Mouse (Mus musculus): ENCODE measurements around the gene Cep78. TPM values are rescaled to one million over a fixed set of nuclear protein-coding genes. Genes with fewer than 3 reads are reported as not detected.
A peak's percentile ranks its signal among the peaks of the same experiment; 100 is the strongest.

Cep78 gene
- polyA plus RNA-seq, 1 experiment from 2014 or later = 14.4 TPM

DNA sequence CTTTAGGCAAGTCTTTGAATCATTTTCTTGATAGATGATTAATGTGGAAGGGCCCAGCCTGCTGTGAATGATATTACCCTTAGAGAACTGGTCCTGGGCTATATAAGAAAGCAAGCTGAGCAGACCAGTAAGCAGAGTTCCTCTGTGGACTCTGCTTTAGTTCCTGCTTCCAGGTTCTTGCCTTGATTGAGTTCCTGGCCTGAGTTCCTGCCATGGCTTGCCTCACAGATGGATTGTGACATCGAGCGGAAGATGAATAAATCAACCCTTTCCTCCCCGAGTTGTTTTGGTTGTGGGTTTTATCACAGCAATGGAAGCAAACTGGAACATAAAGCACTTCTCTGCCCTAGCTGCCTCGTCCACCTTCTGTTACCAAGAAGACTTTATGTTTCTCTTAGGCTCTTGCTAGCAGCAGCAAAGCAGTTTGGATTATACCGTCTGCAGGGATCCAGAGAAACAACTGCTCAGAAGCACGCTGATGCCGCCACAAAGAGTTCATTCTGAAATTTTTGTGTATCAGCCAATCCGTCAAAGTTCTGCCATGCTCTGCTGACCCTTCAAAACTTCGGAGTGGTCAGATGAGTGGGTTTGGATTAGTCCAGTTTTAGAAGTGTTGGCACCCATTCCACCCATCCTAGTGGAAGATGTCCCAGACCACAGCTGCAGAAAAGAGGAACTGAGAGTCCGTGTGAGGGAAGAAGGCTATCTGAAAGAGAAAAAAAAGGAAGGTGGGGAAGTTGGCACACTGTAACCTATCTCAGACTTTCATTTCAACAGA, 30.6 kb upstream of the Cep78 start:
- no peak for ATAC-seq
- 67% methylated on average over 10 of the region's 10 CpGs for WGBS
- Histone ChIP-seq H3K36me3 (ENCODE audit: control insufficient read depth, insufficient read depth, low read length) (no peaks in the 10 kb centered on the region), H3K4me1 (ENCODE audit: control insufficient read depth, insufficient read depth, low read length) (no peaks in the 10 kb centered on the region), H3K4me3 (ENCODE audit: low read length) (no peak overlapping the region), H3K27me3 (replicated peaks; ENCODE audit: control insufficient read depth, insufficient read depth, low read length) (no peaks in the 10 kb centered on the region), H3K4me2 (ENCODE audit: low read depth, low read length) (no peak overlapping the region), H3K9ac (ENCODE audit: low read depth, low read length) (no peak overlapping the region), H3K27ac (ENCODE audit: low read length) (no peak overlapping the region), H3K9me3 (ENCODE audit: control insufficient read depth, low read length) (no peaks in the 10 kb centered on the region; the same call in 1 of the 2 replicates)

DNA sequence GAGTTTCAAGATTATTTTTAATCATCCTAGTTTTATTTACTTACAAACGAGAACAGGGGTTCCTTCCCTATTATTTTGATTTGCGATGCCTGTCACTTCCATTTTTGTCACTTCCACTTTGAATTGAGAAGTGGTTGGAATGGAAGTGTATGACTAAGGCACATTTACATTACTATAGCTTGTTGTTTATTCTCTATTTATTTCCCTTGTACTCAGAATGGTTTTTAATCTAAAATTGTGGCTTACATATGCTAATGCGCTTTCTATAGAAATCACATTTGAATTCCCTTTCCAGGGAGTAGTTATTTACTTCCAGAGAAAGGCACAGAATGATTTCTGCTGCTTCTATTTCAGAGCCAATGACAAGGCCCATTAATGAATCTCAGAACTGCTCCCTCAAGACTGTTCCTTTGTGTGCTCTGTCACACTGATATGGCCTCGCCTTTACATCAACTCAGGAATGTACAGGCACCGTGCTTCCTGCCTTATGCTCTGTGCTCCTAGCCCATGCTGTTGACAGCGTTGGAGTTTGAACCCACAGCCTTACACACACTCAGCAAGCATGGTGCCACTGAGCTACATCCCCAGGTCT, 25.1 kb upstream of the Cep78 start:
- H3K9ac ChIP-seq (ENCODE audit: low read depth, low read length) = no peak overlapping the region
- WGBS = 73% methylated on average over 6 of the region's 6 CpGs
- H3K4me1 ChIP-seq (ENCODE audit: control insufficient read depth, insufficient read depth, low read length) = no peaks in the 10 kb centered on the region
- H3K27me3 ChIP-seq (replicated peaks; ENCODE audit: control insufficient read depth, insufficient read depth, low read length) = no peaks in the 10 kb centered on the region
- no peak overlapping the region for H3K27ac ChIP-seq (ENCODE audit: low read length)
- peak; percentile 52; the same call in 1 of the 2 replicates for ATAC-seq
- no peak overlapping the region for H3K4me2 ChIP-seq (ENCODE audit: low read depth, low read length)
- H3K36me3 ChIP-seq (ENCODE audit: control insufficient read depth, insufficient read depth, low read length) = no peaks in the 10 kb centered on the region
- H3K4me3 ChIP-seq (ENCODE audit: low read length) = no peak overlapping the region
- no peaks in the 10 kb centered on the region for H3K9me3 ChIP-seq (ENCODE audit: control insufficient read depth, low read length)

DNA sequence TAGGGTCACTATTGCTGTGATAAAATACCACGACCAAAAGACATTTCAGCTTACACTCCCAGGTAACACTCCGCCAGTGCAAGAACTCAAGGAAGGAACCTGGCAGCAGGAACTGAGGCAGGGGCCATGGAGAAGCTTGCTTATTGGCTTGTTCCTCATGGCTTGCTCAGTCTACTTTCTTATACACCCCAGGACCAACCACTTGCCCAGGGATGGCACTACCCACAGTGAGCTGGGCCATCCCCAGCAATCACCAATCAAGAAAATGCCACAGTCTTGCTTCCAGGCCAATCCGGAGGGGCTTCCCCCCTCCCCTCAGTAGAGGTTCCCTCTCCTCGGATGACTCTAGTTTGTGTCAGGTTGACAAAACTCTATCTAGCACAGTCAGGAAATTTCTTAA, 24.3 kb upstream of the Cep78 start:
- no peaks in the 10 kb centered on the region for H3K9me3 ChIP-seq (ENCODE audit: control insufficient read depth, low read length)
- no peak overlapping the region for H3K4me2 ChIP-seq (ENCODE audit: low read depth, low read length)
- no peaks in the 10 kb centered on the region for H3K27me3 ChIP-seq (replicated peaks; ENCODE audit: control insufficient read depth, insufficient read depth, low read length)
- no peak for ATAC-seq
- no peak overlapping the region for H3K27ac ChIP-seq (ENCODE audit: low read length)
- WGBS = 80% methylated on average over 4 of the region's 4 CpGs
- H3K9ac ChIP-seq (ENCODE audit: low read depth, low read length) = no peak overlapping the region
- H3K4me3 ChIP-seq (ENCODE audit: low read length) = no peak overlapping the region
- H3K36me3 ChIP-seq (ENCODE audit: control insufficient read depth, insufficient read depth, low read length) = no peaks in the 10 kb centered on the region
- no peaks in the 10 kb centered on the region for H3K4me1 ChIP-seq (ENCODE audit: control insufficient read depth, insufficient read depth, low read length)

DNA sequence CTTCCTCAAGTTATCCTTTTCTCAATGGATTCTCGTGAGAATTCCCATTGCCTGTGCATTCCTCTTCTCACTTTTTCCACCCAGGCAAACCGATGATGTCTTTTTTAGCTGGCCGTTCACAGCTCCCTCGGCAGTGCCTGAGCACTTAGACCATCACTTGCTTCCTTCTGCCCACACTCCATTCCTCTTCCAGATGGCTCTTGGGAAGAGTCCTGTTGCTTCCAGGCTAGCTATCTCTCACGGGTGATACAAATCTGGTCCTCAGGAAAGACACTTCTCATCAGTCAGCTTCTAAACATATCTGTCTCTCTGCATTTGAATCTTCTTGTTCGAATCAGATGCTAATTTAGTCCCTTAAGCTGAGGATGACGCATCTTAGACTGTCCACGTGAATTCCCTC, 22.3 kb upstream of the Cep78 start:
- Histone ChIP-seq H3K27ac (ENCODE audit: low read length) (no peak overlapping the region), H3K9ac (ENCODE audit: low read depth, low read length) (no peak overlapping the region), H3K4me2 (ENCODE audit: low read depth, low read length) (no peak overlapping the region), H3K4me1 (ENCODE audit: control insufficient read depth, insufficient read depth, low read length) (no peaks in the 10 kb centered on the region), H3K4me3 (ENCODE audit: low read length) (no peak overlapping the region), H3K36me3 (ENCODE audit: control insufficient read depth, insufficient read depth, low read length) (no peaks in the 10 kb centered on the region), H3K9me3 (ENCODE audit: control insufficient read depth, low read length) (no peaks in the 10 kb centered on the region), H3K27me3 (replicated peaks; ENCODE audit: control insufficient read depth, insufficient read depth, low read length) (no peaks in the 10 kb centered on the region)
- no peak for ATAC-seq
- 86% methylated on average over 8 of the region's 8 CpGs for WGBS

DNA sequence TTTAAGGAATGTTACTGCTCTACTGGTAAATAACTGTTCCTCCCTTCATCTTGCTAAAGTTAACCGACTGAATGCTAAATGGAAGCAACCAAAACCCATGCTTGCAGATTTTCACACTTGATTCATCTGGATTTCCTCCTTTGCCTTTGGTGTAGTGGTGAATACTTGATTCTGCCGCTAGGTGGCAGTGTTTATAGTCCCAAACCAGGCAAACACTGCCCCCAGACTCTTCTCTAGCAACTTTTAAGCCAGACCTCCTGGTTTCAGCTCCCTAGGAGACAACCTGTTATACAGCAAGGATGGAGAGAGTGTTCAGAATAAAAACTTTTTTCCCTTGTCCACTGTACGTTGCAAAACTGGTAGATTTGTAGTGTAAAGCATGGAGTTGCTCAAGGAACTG, 13.4 kb upstream of the Cep78 start:
- Histone ChIP-seq H3K9ac (ENCODE audit: low read depth, low read length) (no peak overlapping the region), H3K4me2 (ENCODE audit: low read depth, low read length) (no peak overlapping the region), H3K4me1 (ENCODE audit: control insufficient read depth, insufficient read depth, low read length) (no peaks in the 10 kb centered on the region), H3K27me3 (replicated peaks; ENCODE audit: control insufficient read depth, insufficient read depth, low read length) (no peaks in the 10 kb centered on the region), H3K27ac (ENCODE audit: low read length) (no peak overlapping the region), H3K9me3 (ENCODE audit: control insufficient read depth, low read length) (no peaks in the 10 kb centered on the region), H3K4me3 (ENCODE audit: low read length) (no peak overlapping the region), H3K36me3 (ENCODE audit: control insufficient read depth, insufficient read depth, low read length) (no peaks in the 10 kb centered on the region)
- 4% methylated on average over 3 of the region's 3 CpGs for WGBS
- peak; percentile 28; the same call in 1 of the 2 replicates for ATAC-seq

DNA sequence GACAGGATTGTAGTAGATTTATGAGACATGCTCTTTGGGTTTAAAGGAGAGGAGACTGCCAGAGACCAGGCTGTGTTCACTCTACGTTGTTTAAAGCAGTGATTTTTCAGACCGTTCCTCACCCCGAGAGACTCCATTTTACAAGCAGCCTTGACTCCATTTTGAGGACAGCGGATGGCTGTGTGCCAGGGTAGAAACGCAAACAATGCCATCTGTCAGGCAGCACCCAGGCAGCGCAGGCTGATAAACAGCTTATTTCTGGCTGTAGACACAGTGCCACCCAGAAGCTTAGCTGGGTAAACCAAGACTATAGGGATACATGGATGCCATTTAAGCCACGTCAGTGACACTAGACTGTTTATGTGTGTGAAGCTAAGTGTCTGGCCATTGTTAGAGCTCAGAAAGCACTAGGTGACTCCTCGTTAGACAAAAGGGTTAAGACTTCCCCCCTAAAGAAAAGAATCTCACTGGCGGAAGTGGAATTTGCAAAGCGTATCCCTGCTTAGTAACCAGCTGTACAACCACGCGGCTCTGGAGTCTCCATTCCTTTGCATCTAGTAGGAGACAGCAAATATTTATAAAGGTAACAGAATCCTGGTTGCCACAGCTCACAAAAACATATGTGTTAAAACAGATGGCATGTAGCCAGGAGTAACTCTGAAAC, 12.2 kb upstream of the Cep78 start:
- no peaks in the 10 kb centered on the region for H3K36me3 ChIP-seq (ENCODE audit: control insufficient read depth, insufficient read depth, low read length)
- peak; percentile 75 for ATAC-seq
- peak overlapping the region; percentile 2; the same call in 1 of the 2 replicates for H3K27ac ChIP-seq (ENCODE audit: low read length)
- no peaks in the 10 kb centered on the region for H3K4me1 ChIP-seq (ENCODE audit: control insufficient read depth, insufficient read depth, low read length)
- peak overlapping the region; percentile 36 for H3K4me2 ChIP-seq (ENCODE audit: low read depth, low read length)
- peak overlapping the region; percentile 7; the same call in 1 of the 2 replicates for H3K4me3 ChIP-seq (ENCODE audit: low read length)
- WGBS = 36% methylated on average over 12 of the region's 12 CpGs
- H3K9me3 ChIP-seq (ENCODE audit: control insufficient read depth, low read length) = no peaks in the 10 kb centered on the region
- peak overlapping the region; percentile 15; the same call in 1 of the 2 replicates for H3K9ac ChIP-seq (ENCODE audit: low read depth, low read length)
- no peaks in the 10 kb centered on the region for H3K27me3 ChIP-seq (replicated peaks; ENCODE audit: control insufficient read depth, insufficient read depth, low read length)

DNA sequence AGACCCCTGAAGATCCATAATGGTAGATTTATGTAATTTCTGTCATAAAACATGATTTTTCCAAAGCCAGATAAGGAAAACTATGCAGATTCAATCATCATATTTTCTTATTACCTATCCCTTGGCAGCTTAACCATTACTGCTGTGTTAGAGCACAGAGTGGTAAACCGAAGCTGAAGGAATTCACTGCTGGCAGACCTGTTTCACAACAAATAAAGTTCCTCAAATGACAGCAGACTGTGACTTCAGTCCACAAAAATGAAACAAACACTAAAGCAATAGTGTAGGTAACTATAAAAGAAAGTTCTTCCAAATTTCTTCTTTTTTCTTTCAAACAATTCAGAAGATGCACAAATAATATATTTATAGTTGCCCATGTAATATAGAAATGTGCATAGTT, 5.3 kb upstream of the Cep78 start:
- Histone ChIP-seq H3K4me1 (ENCODE audit: control insufficient read depth, insufficient read depth, low read length) (peaks cover 2% of the 10 kb centered on the region; the same call in 1 of the 2 replicates), H3K4me2 (ENCODE audit: low read depth, low read length) (no peak overlapping the region), H3K27me3 (replicated peaks; ENCODE audit: control insufficient read depth, insufficient read depth, low read length) (no peaks in the 10 kb centered on the region), H3K27ac (ENCODE audit: low read length) (no peak overlapping the region), H3K9me3 (ENCODE audit: control insufficient read depth, low read length) (no peaks in the 10 kb centered on the region), H3K4me3 (ENCODE audit: low read length) (no peak overlapping the region), H3K36me3 (ENCODE audit: control insufficient read depth, insufficient read depth, low read length) (no peaks in the 10 kb centered on the region), H3K9ac (ENCODE audit: low read depth, low read length) (no peak overlapping the region)
- ATAC-seq = no peak
- 87% methylated on average over 1 of the region's 1 CpGs for WGBS

DNA sequence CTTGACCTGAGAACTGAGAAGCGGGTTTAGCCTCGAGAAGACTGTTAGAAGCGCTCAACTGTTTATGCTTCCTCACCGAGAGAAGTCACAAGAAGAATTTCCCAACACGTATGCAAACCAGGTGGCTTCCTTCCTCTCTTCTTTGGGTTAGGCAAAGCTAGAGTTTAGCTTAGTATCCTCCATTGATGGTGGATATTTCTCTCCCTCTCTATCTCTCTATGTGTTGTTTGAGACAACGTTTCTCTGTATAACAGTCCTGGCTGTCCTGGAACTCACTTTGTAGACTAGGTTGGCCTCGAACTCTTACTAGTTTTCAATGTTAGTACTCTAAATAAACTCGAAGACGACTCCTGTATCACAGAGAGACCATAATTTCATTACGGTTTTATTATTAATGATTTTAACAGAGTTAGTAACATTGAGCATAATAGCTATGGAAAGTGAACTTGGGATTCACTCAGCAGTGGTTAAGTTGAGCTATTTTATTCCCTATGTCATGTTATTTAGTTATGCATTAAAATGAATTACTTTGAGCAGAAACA, 454 bp upstream of the Cep78 start:
- no peaks in the 10 kb centered on the region for H3K27me3 ChIP-seq (replicated peaks; ENCODE audit: control insufficient read depth, insufficient read depth, low read length)
- WGBS = 28% methylated on average over 10 of the region's 10 CpGs
- H3K9ac ChIP-seq (ENCODE audit: low read depth, low read length) = 0 out of 2 replicates have a peak overlapping the region, but pooled peaks have one; percentile 87
- H3K36me3 ChIP-seq (ENCODE audit: control insufficient read depth, insufficient read depth, low read length) = no peaks in the 10 kb centered on the region
- peaks cover 2% of the 10 kb centered on the region; the same call in 1 of the 2 replicates for H3K4me1 ChIP-seq (ENCODE audit: control insufficient read depth, insufficient read depth, low read length)
- ATAC-seq = no peak
- no peaks in the 10 kb centered on the region for H3K9me3 ChIP-seq (ENCODE audit: control insufficient read depth, low read length)
- H3K27ac ChIP-seq (ENCODE audit: low read length) = no peak overlapping the region
- H3K4me2 ChIP-seq (ENCODE audit: low read depth, low read length) = peak overlapping the region; percentile 91
- peak overlapping the region; percentile 84 for H3K4me3 ChIP-seq (ENCODE audit: low read length)

DNA sequence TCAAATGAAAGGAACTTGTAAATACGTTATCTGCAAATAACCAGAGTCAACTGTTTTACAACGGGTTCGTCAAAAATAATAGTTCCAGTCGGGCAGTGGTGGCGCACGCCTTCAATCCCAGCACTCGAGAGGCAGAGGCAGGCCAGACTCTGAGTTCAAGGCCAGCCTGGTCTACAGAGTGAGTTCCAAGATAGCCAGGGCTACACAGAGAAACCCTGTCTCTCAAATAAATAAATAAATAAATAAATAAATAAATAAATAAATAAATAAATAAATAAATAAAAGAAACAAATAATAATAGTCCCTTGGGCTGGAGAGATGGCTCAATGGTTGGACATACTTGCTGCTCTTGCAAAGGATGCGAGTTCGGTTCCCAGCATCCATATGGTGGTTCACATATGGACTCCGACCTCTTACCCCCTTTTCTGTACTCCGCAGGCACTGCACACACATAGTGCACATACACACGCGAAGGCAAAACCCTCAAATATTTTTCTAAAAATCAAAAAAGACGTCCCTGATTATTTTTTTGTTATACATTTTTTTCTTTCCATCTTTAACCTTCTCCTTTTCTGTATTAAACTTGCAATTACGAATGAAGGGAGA, 947 bp downstream of the Cep78 start:
- H3K27me3 ChIP-seq (replicated peaks; ENCODE audit: control insufficient read depth, insufficient read depth, low read length) = no peaks in the 10 kb centered on the region
- H3K9ac ChIP-seq (ENCODE audit: low read depth, low read length) = peak overlapping the region; percentile 87
- ATAC-seq = no peak
- peaks cover 2% of the 10 kb centered on the region; the same call in 1 of the 2 replicates for H3K4me1 ChIP-seq (ENCODE audit: control insufficient read depth, insufficient read depth, low read length)
- H3K4me3 ChIP-seq (ENCODE audit: low read length) = peak overlapping the region; percentile 84
- no peaks in the 10 kb centered on the region for H3K36me3 ChIP-seq (ENCODE audit: control insufficient read depth, insufficient read depth, low read length)
- H3K9me3 ChIP-seq (ENCODE audit: control insufficient read depth, low read length) = no peaks in the 10 kb centered on the region
- no peak overlapping the region for H3K27ac ChIP-seq (ENCODE audit: low read length)
- peak overlapping the region; percentile 91 for H3K4me2 ChIP-seq (ENCODE audit: low read depth, low read length)
- WGBS = 54% methylated on average over 15 of the region's 15 CpGs
